Mouse (Mus musculus) lung, embryonic 15.5 days (tissue): ENCODE data around the gene Hs3st5. TPM values are rescaled to one million over a fixed set of nuclear protein-coding genes. Genes with fewer than 3 reads are reported as not detected.
"Not testable (repeated sequence)": the region's sequence is repeated elsewhere in the genome, so short reads cannot be mapped to it uniquely, and the experiment has no call there.

Experiments
- ATAC-seq: fragments of 200-750 bp; cut with Nextera tagmentation; 2 replicates; pipeline ENCODE4 v1.8.0; 2017; ENCODE audit warnings: moderate number of reproducible peaks, borderline replicate concordance; ENCODE audit not compliant: low FRiP score, low TSS enrichment; ENCODE audit errors: extremely low read depth
- H3K27ac ChIP-seq: fragments of 300-500 bp; sonication (generic); 2 replicates; pipeline ENCODE4 v1.5.1; 2015; ENCODE audit warnings: moderate library complexity, mild to moderate bottlenecking, inconsistent platforms
- H3K27me3 ChIP-seq: fragments of 300-500 bp; sonication (generic); 2 replicates; pipeline ENCODE4 v1.6.1; 2015; ENCODE audit warnings: inconsistent platforms
- H3K36me3 ChIP-seq: fragments of 300-500 bp; sonication (generic); 2 replicates; pipeline ENCODE4 v1.6.1; 2015; ENCODE audit warnings: inconsistent platforms
- H3K4me1 ChIP-seq: fragments of 300-500 bp; sonication (generic); 2 replicates; pipeline ENCODE4 v1.6.1; 2015; ENCODE audit warnings: inconsistent platforms
- H3K4me2 ChIP-seq: fragments of 300-500 bp; sonication (generic); 2 replicates; pipeline ENCODE4 v1.6.1; 2015; ENCODE audit warnings: inconsistent platforms, mild to moderate bottlenecking, moderate library complexity
- H3K4me3 ChIP-seq: fragments of 300-500 bp; sonication (generic); 2 replicates; pipeline ENCODE4 v1.5.1; 2015; ENCODE audit warnings: mild to moderate bottlenecking, inconsistent platforms
- H3K9ac ChIP-seq: fragments of 300-500 bp; sonication (generic); 2 replicates; pipeline ENCODE4 v1.6.1; 2015; ENCODE audit warnings: inconsistent platforms
- H3K9me3 ChIP-seq: fragments of 300-500 bp; sonication (generic); 2 replicates; pipeline ENCODE4 v1.6.1; 2016; ENCODE audit warnings: inconsistent platforms
- WGBS: fragments of 180-500 bp; shearing (Covaris S2); methylation state at CpG from one replicate; pipeline ENCODE4 v1.1.7; 2015; 5-methylcytosine and 5-hydroxymethylcytosine counted together
- polyA plus RNA-seq: library from polyadenylated mRNA; unstranded; fragments of >200 nt; fragmentation: Nextera tagmentation; extraction: Ambion mirVana; gene quantifications from 2 replicates; pipeline ENCODE4 v1.2.1, GENCODE M21; 2015

Gene Hs3st5
- polyA plus RNA-seq, 1 experiment from 2014 or later: 0.46 TPM

- no peaks in the 10 kb centered on the region for H3K36me3 ChIP-seq
These were observed 65.9 kb downstream of the Hs3st5 start for GRCm38 (mm10) chr10:36572540-36572939.

GRCm38 (mm10) chr10:36578375-36579145, 71.9 kb downstream of the Hs3st5 start:
- WGBS: 76% methylated on average over 4 of the region's 4 CpGs
- no peak for ATAC-seq

More at GRCm38 (mm10) chr10:36572540-36572939, 65.9 kb downstream of the Hs3st5 start:
- Histone ChIP-seq H3K9ac (no peak overlapping the region), H3K4me3 (no peak overlapping the region), H3K9me3 (no peaks in the 10 kb centered on the region), H3K27me3 (no peaks in the 10 kb centered on the region), H3K4me2 (no peak overlapping the region), H3K4me1 (no peaks in the 10 kb centered on the region), H3K27ac (no peak overlapping the region)
- ATAC-seq: no peak
- WGBS: 64% methylated on average over 3 of the region's 3 CpGs

GRCm38 (mm10) chr10:36610400-36610799, 103.8 kb downstream of the Hs3st5 start:
- ATAC-seq: no peak
- Histone ChIP-seq H3K9me3 (no peaks in the 10 kb centered on the region), H3K36me3 (no peaks in the 10 kb centered on the region), H3K27ac (no peak overlapping the region), H3K4me3 (no peak overlapping the region), H3K4me2 (no peak overlapping the region), H3K27me3 (no peaks in the 10 kb centered on the region), H3K9ac (no peak overlapping the region), H3K4me1 (no peaks in the 10 kb centered on the region)
- 63% methylated on average over 1 of the region's 1 CpGs for WGBS

More at GRCm38 (mm10) chr10:36578375-36579145, 71.9 kb downstream of the Hs3st5 start:
- Histone ChIP-seq H3K27me3 (no peaks in the 10 kb centered on the region), H3K9ac (no peak overlapping the region), H3K4me3 (no peak overlapping the region), H3K9me3 (no peaks in the 10 kb centered on the region), H3K36me3 (no peaks in the 10 kb centered on the region), H3K27ac (no peak overlapping the region), H3K4me2 (no peak overlapping the region), H3K4me1 (no peaks in the 10 kb centered on the region)

DNA sequence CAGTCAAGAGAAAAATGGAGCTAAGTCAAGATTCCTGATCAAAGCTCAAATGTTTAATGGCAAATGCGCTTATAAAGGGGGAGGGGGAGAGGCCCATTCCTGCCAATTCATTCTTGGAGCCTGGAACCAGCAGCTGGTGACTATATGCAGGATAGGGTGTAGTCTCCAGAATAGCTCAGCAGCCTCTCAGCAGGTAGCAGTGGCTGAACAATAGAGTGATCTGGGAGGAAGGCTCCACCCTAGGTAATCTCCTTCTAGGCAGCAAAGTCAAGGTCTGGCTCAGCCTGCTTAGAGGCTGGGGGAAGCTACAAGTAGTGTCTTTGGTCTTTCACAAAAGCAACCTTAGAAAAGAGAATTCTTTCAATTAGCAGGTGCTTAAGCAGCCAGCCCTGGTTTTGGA, 104.8 kb downstream of the Hs3st5 start:
- H3K4me3 ChIP-seq, H3K9ac ChIP-seq, H3K4me2 ChIP-seq, H3K36me3 ChIP-seq, ATAC-seq, H3K27ac ChIP-seq, H3K9me3 ChIP-seq, H3K4me1 ChIP-seq, H3K27me3 ChIP-seq: not testable (repeated sequence)
- WGBS: 38% methylated on average over 1 of the region's 1 CpGs

GRCm38 (mm10) chr10:36623037-36623436, 116.4 kb downstream of the Hs3st5 start:
- H3K36me3 ChIP-seq: no peaks in the 10 kb centered on the region
- ATAC-seq: no peak
- WGBS: 80% methylated on average over 1 of the region's 1 CpGs
- H3K9me3 ChIP-seq: no peaks in the 10 kb centered on the region
- H3K4me1 ChIP-seq: no peaks in the 10 kb centered on the region
- no peak overlapping the region for H3K4me3 ChIP-seq
- H3K4me2 ChIP-seq: no peak overlapping the region
- no peaks in the 10 kb centered on the region for H3K27me3 ChIP-seq
- no peak overlapping the region for H3K9ac ChIP-seq
- H3K27ac ChIP-seq: no peak overlapping the region

- Histone ChIP-seq H3K36me3 (no peaks in the 10 kb centered on the region), H3K9me3 (no peaks in the 10 kb centered on the region), H3K27me3 (no peaks in the 10 kb centered on the region), H3K27ac (no peak overlapping the region), H3K9ac (no peak overlapping the region), H3K4me1 (no peaks in the 10 kb centered on the region), H3K4me2 (no peak overlapping the region), H3K4me3 (no peak overlapping the region)
- ATAC-seq: no peak
- 78% methylated on average over 4 of the region's 4 CpGs for whole genome bisulfite sequencing
These were observed 121.3 kb downstream of the Hs3st5 start for GRCm38 (mm10) chr10:36627952-36628351.

DNA sequence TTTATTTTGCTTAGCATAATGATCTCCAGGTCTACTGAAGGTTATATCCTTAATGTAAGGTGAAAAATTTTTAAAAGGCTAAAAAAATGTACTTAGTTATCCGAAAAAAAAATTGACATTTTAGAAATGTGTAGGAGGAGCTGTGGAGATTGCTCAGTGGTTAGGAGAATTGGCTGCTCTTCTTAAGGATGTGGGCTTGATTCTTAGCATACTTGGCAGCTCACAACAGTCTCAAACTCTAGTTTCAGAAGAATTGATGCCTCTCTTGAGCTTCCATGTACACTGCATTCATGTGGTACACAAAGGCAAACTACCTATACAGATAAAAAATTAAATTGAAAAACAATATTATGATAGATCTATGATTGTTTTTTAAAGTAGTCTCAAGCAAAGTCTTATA, 125.1 kb downstream of the Hs3st5 start:
- no peak overlapping the region for H3K4me3 ChIP-seq
- H3K9me3 ChIP-seq: no peaks in the 10 kb centered on the region
- no peak overlapping the region for H3K9ac ChIP-seq
- no peak overlapping the region for H3K27ac ChIP-seq
- H3K36me3 ChIP-seq: no peaks in the 10 kb centered on the region
- H3K4me2 ChIP-seq: no peak overlapping the region
- no peaks in the 10 kb centered on the region for H3K27me3 ChIP-seq
- no peak for ATAC-seq
- WGBS: 61% methylated on average over 1 of the region's 1 CpGs
- no peaks in the 10 kb centered on the region for H3K4me1 ChIP-seq

GRCm38 (mm10) chr10:36650653-36651052, 144.0 kb downstream of the Hs3st5 start:
- Histone ChIP-seq H3K27ac (no peak overlapping the region), H3K36me3 (no peaks in the 10 kb centered on the region), H3K27me3 (no peaks in the 10 kb centered on the region), H3K4me3 (no peak overlapping the region), H3K4me1 (no peaks in the 10 kb centered on the region), H3K9ac (no peak overlapping the region), H3K4me2 (no peak overlapping the region), H3K9me3 (no peaks in the 10 kb centered on the region)
- WGBS: 67% methylated on average over 5 of the region's 5 CpGs
- ATAC-seq: no peak

DNA sequence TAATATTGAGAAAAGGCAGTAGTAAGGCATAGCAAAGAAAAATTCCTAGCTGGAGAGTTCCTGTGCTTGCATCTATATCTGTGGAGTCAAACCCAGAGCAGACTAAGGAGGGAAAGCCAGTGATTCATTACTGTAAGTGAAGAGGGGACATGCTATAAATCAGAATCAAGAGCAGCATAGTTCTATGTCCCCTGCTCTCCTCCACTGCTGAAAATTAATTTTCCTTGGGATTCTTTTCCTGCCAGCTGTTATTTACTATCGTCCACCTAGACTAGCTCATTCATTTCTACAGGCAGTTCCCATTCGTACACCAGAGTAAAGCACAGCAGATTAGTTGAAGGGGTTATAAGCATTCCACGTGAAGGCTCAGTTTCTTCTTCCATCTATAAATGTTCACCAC, 207.4 kb downstream of the Hs3st5 start:
- no peak overlapping the region for H3K27ac ChIP-seq
- no peak overlapping the region for H3K4me3 ChIP-seq
- 76% methylated on average over 3 of the region's 3 CpGs for WGBS
- no peak overlapping the region for H3K4me2 ChIP-seq
- no peak overlapping the region for H3K9ac ChIP-seq
- no peaks in the 10 kb centered on the region for H3K36me3 ChIP-seq
- no peaks in the 10 kb centered on the region for H3K4me1 ChIP-seq
- H3K9me3 ChIP-seq: no peaks in the 10 kb centered on the region
- no peaks in the 10 kb centered on the region for H3K27me3 ChIP-seq
- ATAC-seq: no peak

DNA sequence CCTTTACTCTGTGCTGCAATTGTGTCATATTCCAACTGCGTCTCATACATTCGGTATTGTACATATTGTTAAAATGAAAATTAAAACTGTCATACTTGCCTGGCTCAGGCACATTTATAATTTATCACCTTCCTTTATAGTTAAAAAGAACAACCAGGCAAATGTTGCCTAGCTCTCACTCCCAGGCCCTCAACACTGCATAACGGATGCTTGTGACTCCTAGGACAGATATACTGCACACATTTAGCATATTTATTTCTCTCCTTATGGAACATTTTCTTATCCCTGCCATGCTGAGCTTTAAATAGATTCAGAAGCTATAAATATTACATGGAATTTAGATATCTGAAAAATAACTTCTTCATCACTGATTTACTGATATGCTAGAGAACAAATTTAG, 219.6 kb downstream of the Hs3st5 start:
- no peaks in the 10 kb centered on the region for H3K36me3 ChIP-seq
- H3K9ac ChIP-seq: no peak overlapping the region
- WGBS: 84% methylated on average over 3 of the region's 3 CpGs
- no peaks in the 10 kb centered on the region for H3K4me1 ChIP-seq
- H3K9me3 ChIP-seq: no peaks in the 10 kb centered on the region
- H3K27ac ChIP-seq: no peak overlapping the region
- no peaks in the 10 kb centered on the region for H3K27me3 ChIP-seq
- no peak for ATAC-seq
- no peak overlapping the region for H3K4me2 ChIP-seq
- H3K4me3 ChIP-seq: no peak overlapping the region

GRCm38 (mm10) chr10:36729361-36730098, 222.9 kb downstream of the Hs3st5 start:
- no peaks in the 10 kb centered on the region for H3K9me3 ChIP-seq
- no peak for ATAC-seq
- WGBS: 49% methylated on average over 13 of the region's 13 CpGs
- H3K4me1 ChIP-seq: no peaks in the 10 kb centered on the region
- no peaks in the 10 kb centered on the region for H3K27me3 ChIP-seq
- H3K4me2 ChIP-seq: no peak overlapping the region
- no peaks in the 10 kb centered on the region for H3K36me3 ChIP-seq
- H3K4me3 ChIP-seq: no peak overlapping the region
- H3K9ac ChIP-seq: no peak overlapping the region
- no peak overlapping the region for H3K27ac ChIP-seq

- no peaks in the 10 kb centered on the region for H3K4me1 ChIP-seq
- H3K4me3 ChIP-seq: no peak overlapping the region
- no peaks in the 10 kb centered on the region for H3K9me3 ChIP-seq
- no peak overlapping the region for H3K9ac ChIP-seq
- no peaks in the 10 kb centered on the region for H3K27me3 ChIP-seq
- H3K27ac ChIP-seq: no peak overlapping the region
- no peak for ATAC-seq
- no peak overlapping the region for H3K4me2 ChIP-seq
- no peaks in the 10 kb centered on the region for H3K36me3 ChIP-seq
These were observed 232.8 kb downstream of the Hs3st5 start for GRCm38 (mm10) chr10:36739375-36739774.
